Comparison of ENCODE assay signal across 8 mouse cellular contexts in genomic region chr4:152221411-152221887, GRCm38 (mm10). TPM values are rescaled to one million over a fixed set of nuclear protein-coding genes. Genes with fewer than 3 reads are reported as not detected.
A peak's percentile ranks its signal among the peaks of the same experiment; 100 is the strongest.
DNase-seq lines count a peak whose midpoint lies in the region; ATAC-seq and TF ChIP-seq lines count a peak whose summit lies in the region.

No protein-coding gene starts in this region.

- 0 out of 2 replicates have a peak, but pooled peaks have one; percentile 45 for ATAC-seq in heart, postnatal 0 days (ENCODE audit: insufficient read depth, low read depth)
- ATAC-seq in lung, postnatal 0 days: peak; percentile 69
- peak; percentile 33; the same call in 1 of the 2 replicates for ATAC-seq in stomach, embryonic 15.5 days (ENCODE audit: insufficient read depth, low FRiP score, low read depth)

- no peak overlapping the region for H3K27ac ChIP-seq in heart, postnatal 0 days (ENCODE audit: low read depth)
- H3K27ac ChIP-seq in lung, postnatal 0 days (ENCODE audit: low read length): no peak overlapping the region
- no peak overlapping the region for H3K27ac ChIP-seq in stomach, embryonic 15.5 days

- H3K4me1 ChIP-seq in heart, postnatal 0 days (ENCODE audit: control insufficient read depth, insufficient read depth): no peaks in the 10 kb centered on the region
- H3K4me1 ChIP-seq in lung, postnatal 0 days (ENCODE audit: insufficient read depth, low read depth, low read length): peaks cover 7% of the 10 kb centered on the region; the same call in 1 of the 2 replicates
- peaks cover 18% of the 10 kb centered on the region for H3K4me1 ChIP-seq in stomach, embryonic 15.5 days

- no peak for TF ChIP-seq CTCF in heart, postnatal 0 days (IDR thresholded peaks at IDR 0.05; ENCODE audit: low read depth)
- TF ChIP-seq CTCF in lung, postnatal 0 days (IDR thresholded peaks at IDR 0.05): no peak

- no peak overlapping the region for H3K9ac ChIP-seq in heart, postnatal 0 days (replicated peaks; ENCODE audit: low read depth, low read length)
- no peak overlapping the region for H3K9ac ChIP-seq in lung, postnatal 0 days (replicated peaks; ENCODE audit: low read depth)
- H3K9ac ChIP-seq in stomach, embryonic 15.5 days: no peak overlapping the region

- peaks cover 15% of the 10 kb centered on the region for H3K36me3 ChIP-seq in heart, postnatal 0 days (replicated peaks; ENCODE audit: control insufficient read depth, insufficient read depth, low read length)
- H3K36me3 ChIP-seq in lung, postnatal 0 days (ENCODE audit: insufficient read depth, low read length): no peaks in the 10 kb centered on the region
- no peaks in the 10 kb centered on the region for H3K36me3 ChIP-seq in stomach, embryonic 15.5 days

- 47% methylated on average over 9 of the region's 9 CpGs for WGBS in heart, postnatal 0 days
- WGBS in lung, postnatal 0 days: 47% methylated on average over 9 of the region's 9 CpGs
- WGBS in stomach, embryonic 15.5 days: 43% methylated on average over 9 of the region's 9 CpGs

- intact Hi-C loops in gastrocnemius, postnatal 14 days (cut with DNase I; ENCODE audit: low total_unique reads): no loop called here

- peak; percentile 36 for DNase-seq in gastrocnemius, postnatal 14 days
- DNase-seq in gastrocnemius, adult 8-10 months (ENCODE audit: low spot score in 2 of 2): no peak
- DNase-seq in ZHBTc4 (ENCODE audit: low read depth, low spot score): peak; percentile 22
- DNase-seq in heart, postnatal 0 days (ENCODE audit: low spot score): peak; percentile 37
- peak; percentile 72 for DNase-seq in lung, postnatal 0 days (ENCODE audit: low spot score)
- no peak for DNase-seq in cerebellum, adult 11 months
- no peak for DNase-seq in urinary bladder, adult 18-20 months (ENCODE audit: low spot score in 2 of 2)

- no peaks in the 10 kb centered on the region for H3K27me3 ChIP-seq in heart, postnatal 0 days (ENCODE audit: control insufficient read depth, insufficient read depth, low read length)
- no peaks in the 10 kb centered on the region for H3K27me3 ChIP-seq in lung, postnatal 0 days (replicated peaks; ENCODE audit: insufficient read depth, low read length)
- no peaks in the 10 kb centered on the region for H3K27me3 ChIP-seq in stomach, embryonic 15.5 days (replicated peaks)

- H3K9me3 ChIP-seq in heart, postnatal 0 days (replicated peaks; ENCODE audit: control insufficient read depth, low read length): no peaks in the 10 kb centered on the region
- no peaks in the 10 kb centered on the region for H3K9me3 ChIP-seq in lung, postnatal 0 days (ENCODE audit: low read length)
- no peaks in the 10 kb centered on the region for H3K9me3 ChIP-seq in stomach, embryonic 15.5 days

- no peak for TF ChIP-seq EP300 in heart, postnatal 0 days (IDR thresholded peaks at IDR 0.05; ENCODE audit: low read depth)
- no peak for TF ChIP-seq EP300 in lung, postnatal 0 days (IDR thresholded peaks at IDR 0.05)

- no peak overlapping the region for H3K4me2 ChIP-seq in heart, postnatal 0 days (ENCODE audit: low read depth, low read length)
- no peak overlapping the region for H3K4me2 ChIP-seq in lung, postnatal 0 days (replicated peaks; ENCODE audit: low read depth, low read length)
- no peak overlapping the region for H3K4me2 ChIP-seq in stomach, embryonic 15.5 days

- no peak overlapping the region for H3K4me3 ChIP-seq in heart, postnatal 0 days (ENCODE audit: low read depth, low read length)
- H3K4me3 ChIP-seq in lung, postnatal 0 days (ENCODE audit: low read depth, low read length): no peak overlapping the region
- H3K4me3 ChIP-seq in stomach, embryonic 15.5 days (replicated peaks): no peak overlapping the region

RNA-seq across cellular contexts. Expression of gene Acot7, which starts 43.5 kb away (rescaled TPM):
- total RNA-seq in gastrocnemius, postnatal 14 days (2021): 10 to 100 TPM; 12.5 to 13.2 TPM
- 10 to 100 TPM; 13.8 to 15.9 (median 15.1) TPM for total RNA-seq in gastrocnemius, adult 8-10 months (2022)
- 17.9 and 39.5 TPM in 2 replicates for total RNA-seq in heart, postnatal 0 days (2014; rRNA removed; ENCODE audit: low replicate concordance)
- polyA plus RNA-seq in heart, postnatal 0 days (2015; fragmentation: Nextera tagmentation; extraction: Ambion mirVana): 68.8 and 73.5 TPM in 2 replicates
- polyA plus RNA-seq in lung, postnatal 0 days (2015; fragmentation: Nextera tagmentation; extraction: Ambion mirVana): 59.2 and 63.4 TPM in 2 replicates
- polyA plus RNA-seq in stomach, embryonic 15.5 days (2015; fragmentation: Nextera tagmentation; extraction: Ambion mirVana): 60.0 and 63.1 TPM in 2 replicates

RNA-seq across cellular contexts. Expression of gene Gpr153, which starts 52.6 kb away (rescaled TPM):
- total RNA-seq in gastrocnemius, postnatal 14 days (2021): 10 to 100 TPM; 18.0 to 21.0 TPM
- total RNA-seq in gastrocnemius, adult 8-10 months (2022): 1 to 10 TPM; 2.4 to 2.7 (median 2.5) TPM
- 50.8 and 56.4 TPM in 2 replicates for total RNA-seq in heart, postnatal 0 days (2014; rRNA removed; ENCODE audit: low replicate concordance)
- polyA plus RNA-seq in heart, postnatal 0 days (2015; fragmentation: Nextera tagmentation; extraction: Ambion mirVana): 5.0 TPM in 2 replicates
- 11.1 and 12.3 TPM in 2 replicates for polyA plus RNA-seq in lung, postnatal 0 days (2015; fragmentation: Nextera tagmentation; extraction: Ambion mirVana)
- polyA plus RNA-seq in stomach, embryonic 15.5 days (2015; fragmentation: Nextera tagmentation; extraction: Ambion mirVana): 12.9 and 13.5 TPM in 2 replicates

Comparison
In these comparisons a context has a peak if more than half of its experiments do, and no peak if none do; other contexts are left out.
1. DNase-seq: peak in gastrocnemius, postnatal 14 days (single experiment), ZHBTc4 (single experiment), heart, postnatal 0 days (single experiment) and lung, postnatal 0 days (single experiment); none in gastrocnemius, adult 8-10 months (0 of 2), cerebellum, adult 11 months (single experiment) and urinary bladder, adult 18-20 months (0 of 2).
2. RNA of gene Gpr153, which starts 52.6 kb away (total RNA-seq): 50.8 to 56.4 TPM in heart, postnatal 0 days and 18.0 to 21.0 TPM in gastrocnemius, postnatal 14 days; 2.4 to 2.7 TPM in gastrocnemius, adult 8-10 months; every median in the first group is over 4 times any median in the second.
3. Peak in every context shown above with its lines, with median percentiles within 50 percentile points of each other: ATAC-seq.